Mouse (Mus musculus) CH12.LX (cell line): Measurements from ENCODE around the gene Gm26566. TPM values are rescaled to one million over a fixed set of nuclear protein-coding genes. Genes with fewer than 3 reads are reported as not detected.

Source experiments
- DNase-seq: peaks from one replicate; pipeline ENCODE4 v3.0.0-alpha.2; 2013; ENCODE audit errors: extremely low read depth
- H3K27ac ChIP-seq: 2 replicates; pipeline ENCODE4 v1.5.1; 2012; ENCODE audit warnings: low read depth, mild to moderate bottlenecking, control low read depth, moderate library complexity; ENCODE audit not compliant: insufficient read depth
- H3K27me3 ChIP-seq: replicated peaks from 2 replicates; pipeline ENCODE3; 2012; ENCODE audit warnings: inconsistent platforms
- H3K36me3 ChIP-seq, 2 experiments: replicated peaks in 1 of 2; 2 replicates each; pipeline versions ENCODE3 to v1.6.1; 2012; ENCODE audit warnings: inconsistent platforms in 1 of 2, low read length in 1 of 2, mild to moderate bottlenecking in 1 of 2, mixed read lengths in 1 of 2, moderate library complexity in 1 of 2; ENCODE audit not compliant: control insufficient read depth in 1 of 2, insufficient read depth in 1 of 2
- H3K4me1 ChIP-seq, 2 experiments: 2 replicates each; pipeline ENCODE4 v1.6.1; 2012; ENCODE audit warnings: inconsistent platforms in 1 of 2, moderate library complexity in 1 of 2; ENCODE audit not compliant: insufficient read depth in 2 of 2, control insufficient read depth in 1 of 2
- H3K4me2 ChIP-seq: 2 replicates; pipeline ENCODE4 v1.6.1; 2012; ENCODE audit warnings: low read depth, mild to moderate bottlenecking, control low read depth; ENCODE audit not compliant: poor library complexity, insufficient read depth, severe bottlenecking
- H3K4me3 ChIP-seq, 3 experiments: fragments of 150-350 bp in 1 of 3; sonication (generic) in 1 of 3; replicated peaks in 1 of 3; 2 replicates each; pipeline versions ENCODE3 to v1.5.1; 2011 to 2012; ENCODE audit warnings: low read depth in 2 of 3, low read length in 2 of 3, mild to moderate bottlenecking in 2 of 3, moderate library complexity in 2 of 3, control low read depth in 1 of 3, improper control_type of control experiment in 1 of 3, inconsistent platforms in 1 of 3, mixed read lengths in 1 of 3; ENCODE audit not compliant: poor library complexity in 1 of 3
- H3K79me2 ChIP-seq: replicated peaks from 2 replicates; pipeline ENCODE4 v1.6.1; 2012; ENCODE audit warnings: mild to moderate bottlenecking, moderate library complexity; ENCODE audit not compliant: control insufficient read depth, poor library complexity, insufficient read depth, severe bottlenecking; ENCODE audit errors: extremely low read depth
- H3K9ac ChIP-seq: 2 replicates; pipeline ENCODE4 v1.6.1; 2012; ENCODE audit warnings: low read depth, mild to moderate bottlenecking, control low read depth, moderate library complexity; ENCODE audit not compliant: insufficient read depth
- H3K9me3 ChIP-seq: replicated peaks from 2 replicates; pipeline ENCODE3; 2012; ENCODE audit warnings: low read length, inconsistent platforms, mixed read lengths
- CHD1 ChIP-seq: IDR thresholded peaks from 2 replicates; pipeline ENCODE4 v1.6.1; 2012; ENCODE audit warnings: low read depth, low read length, improper control_type of control experiment, inconsistent platforms
- CHD2 ChIP-seq: IDR thresholded peaks from 2 replicates; pipeline ENCODE4 v1.6.1; 2011; ENCODE audit warnings: low read length, improper control_type of control experiment
- E2F4 ChIP-seq: IDR thresholded peaks from 2 replicates; pipeline ENCODE4 v1.6.1; 2011; ENCODE audit warnings: low read depth, low read length, improper control_type of control experiment; ENCODE audit not compliant: insufficient replicate concordance
- ELF1 ChIP-seq: IDR thresholded peaks from 2 replicates; pipeline ENCODE4 v1.6.1; 2014; ENCODE audit warnings: low read depth, mild to moderate bottlenecking, inconsistent platforms, low read length, improper control_type of control experiment
- ETS1 ChIP-seq: conservative IDR thresholded peaks from 2 replicates; pipeline ENCODE4 v1.6.1; 2012; ENCODE audit warnings: low read depth, mild to moderate bottlenecking, inconsistent platforms, low read length, improper control_type of control experiment, moderate library complexity
- HCFC1 ChIP-seq: IDR thresholded peaks from 2 replicates; pipeline ENCODE4 v1.6.1; 2012; ENCODE audit warnings: low read depth, mild to moderate bottlenecking, inconsistent platforms, low read length, improper control_type of control experiment
- KAT2A ChIP-seq: IDR thresholded peaks from 2 replicates; pipeline ENCODE4 v1.6.1; 2012; ENCODE audit warnings: low read length, improper control_type of control experiment, inconsistent platforms; ENCODE audit not compliant: insufficient replicate concordance
- MAFK ChIP-seq: IDR thresholded peaks from 2 replicates; pipeline ENCODE4 v1.6.1; 2011; ENCODE audit warnings: low read length, improper control_type of control experiment; ENCODE audit not compliant: insufficient replicate concordance
- MAZ ChIP-seq: IDR thresholded peaks from 2 replicates; pipeline ENCODE4 v1.6.1; 2012; ENCODE audit warnings: low read depth, mild to moderate bottlenecking, inconsistent platforms, low read length, improper control_type of control experiment, moderate library complexity
- MXI1 ChIP-seq: IDR thresholded peaks from 2 replicates; pipeline ENCODE4 v1.6.1; 2011; ENCODE audit warnings: mild to moderate bottlenecking, low read depth, low read length, improper control_type of control experiment
- NELFE ChIP-seq: IDR thresholded peaks from 2 replicates; pipeline ENCODE4 v1.6.1; 2011; ENCODE audit warnings: low read depth, low read length, improper control_type of control experiment
- NRF1 ChIP-seq: IDR thresholded peaks from 2 replicates; pipeline ENCODE4 v1.6.1; 2014; ENCODE audit warnings: low read depth, mild to moderate bottlenecking, inconsistent platforms, low read length, improper control_type of control experiment, moderate library complexity
- POLR2A ChIP-seq: IDR thresholded peaks from 2 replicates; pipeline ENCODE4 v1.6.1; 2011; ENCODE audit warnings: low read depth, mild to moderate bottlenecking, improper control_type of control experiment, low read length
- POLR2AphosphoS2 ChIP-seq: IDR thresholded peaks from 2 replicates; pipeline ENCODE4 v1.6.1; 2011; ENCODE audit warnings: low read depth, low read length, improper control_type of control experiment
- RCOR1 ChIP-seq: conservative IDR thresholded peaks from 2 replicates; pipeline ENCODE4 v1.6.1; 2012; ENCODE audit warnings: low read depth, mild to moderate bottlenecking, inconsistent platforms, low read length, improper control_type of control experiment
- SIN3A ChIP-seq: IDR thresholded peaks from 2 replicates; pipeline ENCODE4 v1.6.1; 2012; ENCODE audit warnings: low read length, improper control_type of control experiment, inconsistent platforms
- SMC3 ChIP-seq: IDR thresholded peaks from 2 replicates; pipeline ENCODE4 v1.6.1; 2011; ENCODE audit warnings: low read depth, low read length, improper control_type of control experiment
- TBP ChIP-seq: conservative IDR thresholded peaks from 2 replicates; pipeline ENCODE4 v1.6.1; 2011; ENCODE audit warnings: low read depth, low read length, improper control_type of control experiment
- TCF12 ChIP-seq: IDR thresholded peaks from 2 replicates; pipeline ENCODE4 v1.6.1; 2014; ENCODE audit warnings: low read depth, mild to moderate bottlenecking, inconsistent platforms, low read length, improper control_type of control experiment
- USF1 ChIP-seq: IDR thresholded peaks from 2 replicates; pipeline ENCODE4 v1.6.1; 2014; ENCODE audit warnings: low read depth, mild to moderate bottlenecking, inconsistent platforms, low read length, improper control_type of control experiment
- USF2 ChIP-seq: conservative IDR thresholded peaks from 2 replicates; pipeline ENCODE4 v1.6.1; 2011; ENCODE audit warnings: low read depth, low read length, improper control_type of control experiment
- ZMIZ1 ChIP-seq: IDR thresholded peaks from 2 replicates; pipeline ENCODE4 v1.6.1; 2012; ENCODE audit warnings: low read depth, mild to moderate bottlenecking, inconsistent platforms, low read length, improper control_type of control experiment
- dilution Hi-C: fragments of 300-500 bp; cut with MboI; formaldehyde crosslinking; loops from 2 replicates; pipeline ENCODE4 v1.14.3; 2020; ENCODE audit warnings: low sequenced_read_pairs; ENCODE audit not compliant: extremely low pct_unique_long_range_greater_than_20kb, extremely low pct_ligation_motif_present
- in situ Hi-C: fragments of 300-500 bp; cut with MboI; formaldehyde crosslinking; loops from 3 replicates; pipeline ENCODE4 v1.14.3; 2019; ENCODE audit warnings: low sequenced_read_pairs, low pct_ligation_motif_present, low pct_unique_long_range_greater_than_20kb, mixed read lengths
- polyA plus RNA-seq: library from polyadenylated mRNA; unstranded; fragments of >175 nt; gene quantifications from 2 replicates; pipeline ENCODE4 v1.2.1, GENCODE M21; 2012; ENCODE audit warnings: low read depth; ENCODE audit not compliant: insufficient read length
- total RNA-seq, 2 experiments: library from RNA; depleted of rRNA; stranded (reverse); fragments of 300-350 nt in 1 of 2; fragments of >200 nt in 1 of 2; gene quantifications; 2 replicates each; pipeline ENCODE4 v1.2.3; 2012 to 2014

Gene Gm26566
- total and polyA plus RNA-seq, 3 experiments, result 0.49 to 11.9 TPM; not detected in 1

DNA sequence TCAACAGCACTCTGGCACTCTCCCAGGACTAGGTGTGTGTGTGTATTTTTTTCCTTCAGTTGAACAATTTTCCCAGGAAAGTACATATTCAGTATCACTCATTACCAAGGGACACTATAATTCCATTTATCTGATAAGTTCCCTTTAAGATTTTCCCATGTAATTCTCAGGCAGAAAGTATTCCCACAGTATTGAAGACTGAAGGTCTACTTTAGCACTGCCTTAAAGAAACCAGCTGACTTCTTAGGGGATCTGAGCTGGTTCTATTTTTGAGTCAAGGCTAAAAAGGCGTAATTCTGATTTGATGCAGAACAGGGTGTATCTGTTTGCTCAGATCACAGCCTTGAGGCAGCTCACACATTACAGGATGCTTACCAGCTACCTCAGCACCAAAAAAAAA is 2.9 kb upstream of the Gm26566 start:
- Histone ChIP-seq H3K9ac (peak overlapping the region; percentile 19; the same call in 1 of the 2 replicates), H3K27ac (no peak overlapping the region), H3K4me1 (peaks cover 3 to 28% of the 10 kb centered on the region in 2 experiments), H3K9me3 (peaks cover 2% of the 10 kb centered on the region), H3K36me3 (peaks cover 16 to 45% of the 10 kb centered on the region in 2 experiments), H3K4me2 (peak overlapping the region; percentile 95), H3K79me2 (peaks cover 46% of the 10 kb centered on the region), H3K27me3 (no peaks in the 10 kb centered on the region)
- no peak for DNase-seq
- dilution Hi-C loops, result no loop called here
- TF ChIP-seq MAZ (no peak), SIN3A (peak; percentile 55; the same call in 1 of the 2 replicates)
- TF ChIP-seq, all 38 proteins: peak for 1
- in situ Hi-C loops, result no loop called here
- peak overlapping the region; percentile 38 to 91 (median 88) for H3K4me3 ChIP-seq

DNA sequence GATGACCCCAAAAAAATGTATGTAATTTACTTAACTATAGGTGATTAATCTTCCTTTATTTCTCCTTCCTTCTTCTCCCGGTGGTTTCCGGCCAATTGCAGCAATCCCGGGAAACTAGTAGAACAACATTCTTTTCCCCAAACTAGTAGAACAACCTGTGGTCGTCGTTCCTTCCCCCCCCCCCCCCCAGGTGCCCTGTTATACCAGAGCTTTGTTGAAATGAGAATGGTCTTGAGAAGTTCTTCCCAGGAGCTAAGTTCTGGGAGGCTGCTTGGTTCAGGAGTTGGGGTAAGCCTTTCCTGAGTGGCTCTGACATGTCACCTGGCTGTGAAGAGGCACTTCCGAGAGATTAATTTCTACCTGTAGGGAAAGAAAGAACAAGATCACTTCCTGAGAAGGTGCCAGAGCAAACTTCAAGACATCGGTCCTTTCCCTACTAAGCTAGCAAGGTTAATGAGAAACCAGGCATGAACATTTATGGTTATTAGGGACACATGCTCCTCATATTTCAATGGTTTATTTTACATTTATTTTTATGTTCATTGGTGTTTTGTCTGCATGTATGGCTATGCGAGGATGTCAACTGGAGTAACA is 2.0 kb downstream of the Gm26566 start:
- in situ Hi-C loops, result no loop called here
- Histone ChIP-seq H3K9ac (no peak overlapping the region), H3K36me3 (peaks cover 2 to 14% of the 10 kb centered on the region in 2 experiments), H3K4me2 (no peak overlapping the region), H3K4me1 (peaks cover 3 to 26% of the 10 kb centered on the region in 2 experiments; a peak in 2 of 4 replicates), H3K9me3 (no peaks in the 10 kb centered on the region), H3K27me3 (peaks cover 7% of the 10 kb centered on the region), H3K4me3 (no peak overlapping the region), H3K27ac (no peak overlapping the region), H3K79me2 (peaks cover 25% of the 10 kb centered on the region)
- dilution Hi-C loops, result no loop called here
- TF ChIP-seq TCF12, result no peak
- TF ChIP-seq MXI1, result no peak
- no peak for TF ChIP-seq HCFC1
- no peak for TF ChIP-seq SMC3
- no peak for TF ChIP-seq NRF1
- TF ChIP-seq SIN3A, result no peak
- TF ChIP-seq MAFK, result no peak
- no peak for TF ChIP-seq USF2
- no peak for TF ChIP-seq USF1
- TF ChIP-seq CHD1, result no peak
- no peak for DNase-seq

DNA sequence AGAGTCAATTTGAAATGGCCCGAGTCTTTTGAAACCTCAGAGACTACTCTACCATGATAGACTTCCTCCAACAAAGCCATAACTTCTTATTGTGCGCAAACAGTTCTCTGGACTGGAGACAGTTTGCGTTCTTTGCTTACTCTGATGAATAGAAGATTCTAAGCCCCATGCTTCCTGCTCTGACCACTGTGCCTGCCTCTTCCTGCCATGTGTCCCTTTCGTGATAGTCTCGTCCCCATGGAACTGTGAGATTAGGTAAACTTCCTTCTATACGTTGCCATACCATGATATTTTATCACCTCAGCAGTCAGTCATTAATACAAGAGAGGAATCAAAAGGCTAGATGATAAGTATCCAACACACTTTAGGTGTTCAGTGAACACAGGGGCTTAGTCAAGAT is 5.1 kb downstream of the Gm26566 start:
- in situ Hi-C loops, result no loop called here
- 0 out of 2 replicates have a peak overlapping the region, but pooled peaks have one; percentile 35 for H3K4me2 ChIP-seq

More for the DNA sequence above, 5.1 kb downstream of the Gm26566 start:
- no peak overlapping the region for H3K9ac ChIP-seq
- H3K4me3 ChIP-seq, result no peak overlapping the region
- no peak for TF ChIP-seq MXI1
- no peak for TF ChIP-seq TCF12
- TF ChIP-seq ETS1, result no peak
- TF ChIP-seq ELF1, result no peak
- TF ChIP-seq POLR2A, result no peak
- TF ChIP-seq USF1, result no peak
- no peak for TF ChIP-seq CHD1
- TF ChIP-seq ZMIZ1, result no peak
- TF ChIP-seq KAT2A, result no peak
- no peak for TF ChIP-seq SMC3
- TF ChIP-seq NELFE, result no peak
- no peak for TF ChIP-seq RCOR1
- no peak for TF ChIP-seq POLR2AphosphoS2
- TF ChIP-seq MAZ, result no peak
- no peak for TF ChIP-seq MAFK
- no peak for TF ChIP-seq E2F4
- TF ChIP-seq SIN3A, result no peak
- no peak for TF ChIP-seq TBP
- TF ChIP-seq CHD2, result no peak
- TF ChIP-seq HCFC1, result no peak
- dilution Hi-C loops, result no loop called here
- H3K79me2 ChIP-seq, result peaks cover 2% of the 10 kb centered on the region
- peaks cover 9% of the 10 kb centered on the region for H3K27me3 ChIP-seq
- DNase-seq, result no peak
- H3K9me3 ChIP-seq, result no peaks in the 10 kb centered on the region
- no peaks in the 10 kb centered on the region for H3K36me3 ChIP-seq
- H3K27ac ChIP-seq, result no peak overlapping the region
- peaks cover 3 to 10% of the 10 kb centered on the region in 2 experiments; a peak in 2 of 4 replicates for H3K4me1 ChIP-seq
